Mouse (Mus musculus) megakaryocyte, embryonic 14.5 days (primary cell): ENCODE results near the gene Serf2. TPM values are rescaled to one million over a fixed set of nuclear protein-coding genes. Genes with fewer than 3 reads are reported as not detected.

Experiments
- H3K27me3 ChIP-seq: replicated peaks from 2 replicates; pipeline ENCODE3; 2012; ENCODE audit warnings: inconsistent platforms
- H3K36me3 ChIP-seq: replicated peaks from 2 replicates; pipeline ENCODE3; 2012; ENCODE audit warnings: low read length, inconsistent platforms, mixed read lengths
- H3K4me1 ChIP-seq: 2 replicates; pipeline ENCODE4 v1.6.1; 2012; ENCODE audit warnings: inconsistent platforms
- H3K4me3 ChIP-seq: replicated peaks from 2 replicates; pipeline ENCODE3; 2012; ENCODE audit warnings: moderate library complexity, mild to moderate bottlenecking, inconsistent platforms
- H3K9me3 ChIP-seq: 2 replicates; pipeline ENCODE4 v1.6.1; 2012; ENCODE audit warnings: inconsistent platforms
- FLI1 ChIP-seq: IDR thresholded peaks from 2 replicates; pipeline ENCODE4 v1.6.1; 2012; ENCODE audit warnings: low read length, inconsistent platforms, mixed read lengths
- GATA1 ChIP-seq: IDR thresholded peaks from 3 replicates; pipeline ENCODE4 v1.6.1; 2012; ENCODE audit warnings: mixed read lengths, low read length, inconsistent platforms, borderline replicate concordance
- polyA plus RNA-seq: library from polyadenylated mRNA; stranded (reverse); fragments of >175 nt; gene quantifications from 2 replicates; pipeline ENCODE4 v1.2.3, GENCODE M21; 2012; ENCODE audit warnings: low replicate concordance; ENCODE audit not compliant: insufficient read depth

Gene Serf2
- 78.6 and 558 TPM in 2 replicates for polyA plus RNA-seq

DNA sequence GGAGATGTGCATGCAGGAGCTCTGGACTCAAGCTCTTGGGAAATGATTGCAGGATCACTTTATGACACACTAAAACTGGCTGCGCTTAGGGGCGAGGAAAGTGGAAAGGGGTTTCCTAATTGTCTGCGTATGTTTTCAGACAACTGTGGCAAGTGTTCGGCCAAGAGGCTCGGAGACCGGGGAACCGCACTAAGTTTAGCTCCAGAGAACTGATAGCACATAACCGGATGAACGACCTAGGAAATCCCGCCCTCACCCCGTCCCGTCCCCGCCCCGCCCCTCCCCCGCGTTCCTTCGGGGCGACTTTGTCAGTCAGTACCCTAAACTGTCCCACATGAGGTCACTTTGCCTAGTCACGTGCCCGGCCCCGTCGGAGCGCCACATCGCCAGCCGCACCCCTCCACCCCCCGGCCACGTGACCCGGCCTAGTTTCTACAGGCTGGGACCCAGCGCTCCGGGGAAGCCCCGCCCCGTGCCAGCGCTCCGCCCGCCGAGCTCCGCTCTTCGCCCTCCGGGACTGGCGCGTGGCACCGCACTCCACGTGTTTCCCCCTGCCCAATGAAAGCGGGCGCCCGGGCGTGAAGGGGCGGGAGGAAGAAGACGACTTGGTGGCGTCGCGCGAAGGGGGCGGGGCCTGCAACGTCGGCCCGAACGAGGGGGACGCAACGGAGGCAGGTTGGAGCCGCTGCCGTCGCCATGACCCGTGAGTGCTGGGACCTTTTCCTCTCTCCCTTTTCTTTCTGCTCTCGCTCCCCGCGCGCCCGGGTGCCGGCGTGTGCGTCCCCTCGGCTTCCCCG is at the start of gene Serf2:
TSS of gene Serf2 (plus strand) at position 457 of the 797 bp plus-strand sequence.
- Histone ChIP-seq H3K4me1 (peaks cover 66% of the 10 kb centered on the region), H3K36me3 (peaks cover 34% of the 10 kb centered on the region), H3K4me3 (peak within 1 kb of the TSS; percentile 95), H3K9me3 (no peaks in the 10 kb centered on the region), H3K27me3 (no peaks in the 10 kb centered on the region)
- TF ChIP-seq GATA1 (no peak), FLI1 (no peak)

DNA sequence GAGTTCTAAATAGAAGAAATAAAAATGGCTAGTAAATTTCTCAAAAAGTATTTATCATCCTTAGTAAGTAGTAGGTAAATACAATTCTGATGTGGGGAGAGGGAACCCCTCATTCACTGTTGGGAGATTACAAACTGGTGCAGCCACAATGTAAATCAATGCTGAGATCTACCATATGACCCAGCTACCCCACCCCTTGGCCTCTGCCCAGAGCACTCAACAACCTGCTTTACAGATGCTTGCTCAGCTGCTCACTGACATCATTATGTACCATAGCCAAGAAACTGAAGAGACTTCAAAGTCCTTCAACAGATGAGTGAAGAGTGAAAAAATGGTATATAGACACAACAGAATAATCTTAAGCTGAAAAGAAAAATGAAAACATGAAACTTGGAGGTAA is 45.7 kb upstream of the Serf2 start:
- H3K9me3 ChIP-seq = no peaks in the 10 kb centered on the region
- H3K4me1 ChIP-seq = peaks cover 3% of the 10 kb centered on the region; the same call in 1 of the 2 replicates
- no peak overlapping the region for H3K4me3 ChIP-seq
- TF ChIP-seq GATA1 = no peak
- no peak for TF ChIP-seq FLI1
- no peaks in the 10 kb centered on the region for H3K27me3 ChIP-seq
- no peaks in the 10 kb centered on the region for H3K36me3 ChIP-seq

DNA sequence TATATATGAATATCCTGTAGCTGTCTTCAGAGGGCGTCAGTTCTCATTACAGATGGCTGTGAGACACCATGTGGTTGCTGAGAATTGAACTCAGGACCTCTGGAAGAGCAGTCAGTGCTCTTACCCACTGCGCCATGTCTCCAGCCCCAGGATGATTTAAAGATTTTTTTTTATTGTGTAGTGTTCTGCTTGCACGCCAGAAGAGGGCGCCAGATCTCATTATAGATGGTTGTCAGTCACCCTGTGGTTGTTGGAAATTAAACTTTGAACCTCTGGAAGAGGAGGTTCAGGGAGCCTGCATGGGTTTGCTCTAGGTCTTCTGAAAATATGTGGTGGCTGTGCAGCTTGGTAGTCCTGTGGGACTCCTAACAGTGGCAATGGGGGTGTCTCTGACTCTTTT is 40.8 kb upstream of the Serf2 start:
- H3K4me3 ChIP-seq = no peak overlapping the region
- no peak for TF ChIP-seq FLI1
- no peak for TF ChIP-seq GATA1
- no peaks in the 10 kb centered on the region for H3K9me3 ChIP-seq
- H3K36me3 ChIP-seq = peaks cover 11% of the 10 kb centered on the region
- H3K27me3 ChIP-seq = no peaks in the 10 kb centered on the region
- H3K4me1 ChIP-seq = peaks cover 16% of the 10 kb centered on the region; the same call in 1 of the 2 replicates

DNA sequence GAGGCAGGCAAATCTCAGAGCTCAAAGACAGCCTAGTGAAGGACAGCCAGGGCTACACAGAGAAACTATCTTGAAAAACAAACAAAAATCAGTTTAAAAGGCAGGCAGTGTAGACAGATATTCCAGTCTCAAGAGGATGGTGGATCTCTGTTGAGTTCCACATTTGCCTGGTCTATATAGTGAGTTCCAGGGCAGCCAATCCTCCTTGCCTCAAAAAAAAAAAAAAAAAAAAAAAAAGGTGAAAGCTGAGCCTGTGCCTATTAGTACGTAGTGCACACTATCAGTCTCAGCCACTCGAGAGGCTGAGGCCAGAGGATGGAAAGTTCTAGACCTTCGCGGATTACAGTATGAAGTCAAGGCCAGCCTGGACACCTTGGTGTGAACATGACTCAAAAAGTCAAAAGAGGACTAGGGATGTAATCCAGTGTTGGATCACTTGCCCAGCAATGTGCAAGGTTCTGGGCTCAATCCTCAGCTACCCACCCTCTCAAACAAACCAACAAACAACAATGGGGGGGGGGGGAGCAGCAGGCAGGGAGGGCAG is 36.1 kb upstream of the Serf2 start:
- Histone ChIP-seq H3K27me3 (no peaks in the 10 kb centered on the region), H3K4me3 (peak overlapping the region; percentile 99)
- no peak for TF ChIP-seq FLI1
- no peak for TF ChIP-seq GATA1

DNA sequence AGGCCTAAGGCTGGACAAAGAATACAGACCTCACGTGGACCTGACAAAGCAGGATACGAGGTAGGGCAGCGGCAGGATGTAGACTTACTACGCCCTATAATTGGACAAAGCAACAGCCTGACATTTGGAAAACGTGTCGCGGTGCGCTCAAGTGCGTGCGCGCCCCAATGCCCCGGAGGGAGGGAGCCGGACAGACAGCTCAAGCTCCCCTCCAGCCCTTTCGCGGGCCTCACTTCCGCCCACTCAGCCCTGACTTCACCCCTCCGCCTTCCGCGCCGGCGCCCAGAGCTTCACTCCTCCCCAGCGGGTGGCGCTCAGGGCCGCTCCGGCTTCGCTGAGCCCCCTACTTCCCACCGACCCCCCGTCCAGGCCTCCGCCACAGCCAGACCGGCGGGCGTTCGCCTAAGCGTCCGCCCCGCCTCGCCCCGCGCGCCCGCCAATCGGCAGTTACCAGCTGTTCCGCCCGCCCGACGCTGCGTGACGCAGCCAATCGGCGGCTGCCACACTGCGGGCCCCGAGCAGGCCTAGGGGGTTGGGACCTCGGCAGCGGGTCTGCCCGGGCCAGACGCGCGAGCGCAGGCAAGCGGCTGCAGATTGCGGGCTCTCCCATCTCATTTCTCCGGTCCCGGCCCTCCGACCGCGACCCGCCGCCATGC is 35.5 kb upstream of the Serf2 start, which contains the start of the genes Pdia3 and Catsper2:
TSS of gene Pdia3 (plus strand) at position 389 of the 656 bp plus-strand sequence.
TSS of gene Catsper2 (minus strand) at position 406 of the 656 bp plus-strand sequence.
- H3K36me3 ChIP-seq = peaks cover 39% of the 10 kb centered on the region
- H3K4me1 ChIP-seq = peaks cover 50% of the 10 kb centered on the region
- TF ChIP-seq FLI1 = no peak
- TF ChIP-seq GATA1 = no peak
- peak within 1 kb of the TSS; percentile 99 for H3K4me3 ChIP-seq
- H3K9me3 ChIP-seq = no peaks in the 10 kb centered on the region
- H3K27me3 ChIP-seq = no peaks in the 10 kb centered on the region

More for the DNA sequence above, 36.1 kb upstream of the Serf2 start:
- Histone ChIP-seq H3K4me1 (peaks cover 44% of the 10 kb centered on the region), H3K9me3 (no peaks in the 10 kb centered on the region), H3K36me3 (peaks cover 33% of the 10 kb centered on the region)

DNA sequence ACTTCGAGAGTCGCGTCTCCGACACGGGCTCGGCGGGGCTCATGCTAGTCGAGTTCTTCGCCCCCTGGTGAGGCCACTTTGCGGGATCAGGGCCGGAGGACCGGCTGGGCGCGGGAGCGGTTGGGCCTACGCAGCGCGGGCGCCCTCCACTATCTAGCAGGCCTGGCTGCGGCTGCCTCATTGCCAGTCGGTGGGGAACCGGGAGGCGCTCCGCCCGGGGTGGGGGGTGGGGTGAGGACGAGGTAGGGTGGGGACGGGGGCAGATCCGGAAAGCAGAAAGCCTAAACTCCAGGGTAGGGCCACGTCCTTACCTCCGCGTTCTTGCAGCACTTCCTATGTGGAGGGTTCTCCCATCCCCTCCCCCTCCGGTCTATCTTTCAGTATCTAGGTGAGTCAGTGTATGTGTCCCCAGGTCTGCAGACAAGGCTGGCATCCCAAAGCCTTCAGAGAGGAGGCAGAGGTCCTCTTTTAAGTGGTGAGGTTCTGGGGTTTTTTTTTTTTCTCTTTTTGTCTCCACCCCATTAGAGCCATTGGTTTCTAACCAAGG is 34.8 kb upstream of the Serf2 start:
- H3K4me1 ChIP-seq = peaks cover 55% of the 10 kb centered on the region
- no peaks in the 10 kb centered on the region for H3K27me3 ChIP-seq
- peak overlapping the region; percentile 99 for H3K4me3 ChIP-seq
- H3K36me3 ChIP-seq = peaks cover 46% of the 10 kb centered on the region
- H3K9me3 ChIP-seq = no peaks in the 10 kb centered on the region
- no peak for TF ChIP-seq FLI1
- no peak for TF ChIP-seq GATA1

DNA sequence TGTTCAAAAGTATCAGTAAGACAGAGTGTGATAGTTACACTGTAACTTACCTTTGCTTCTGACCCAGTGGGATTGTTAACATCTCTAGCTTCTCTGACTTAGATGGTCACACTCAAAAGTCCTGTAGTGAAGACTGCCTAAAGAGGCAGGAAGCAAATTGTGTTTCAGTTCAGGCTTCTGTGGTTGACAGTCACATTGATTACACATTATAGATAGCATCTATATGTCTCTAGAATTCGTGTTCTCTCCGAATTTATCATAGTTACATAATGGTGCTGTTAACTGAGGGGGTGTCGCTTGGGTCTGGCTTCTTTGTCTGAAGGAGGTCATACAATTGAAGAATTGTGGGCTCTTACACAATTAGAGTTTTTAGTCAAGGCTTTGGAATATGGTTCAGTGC is 33.9 kb upstream of the Serf2 start:
- H3K36me3 ChIP-seq = peaks cover 53% of the 10 kb centered on the region
- H3K4me3 ChIP-seq = peak overlapping the region; percentile 99
- no peaks in the 10 kb centered on the region for H3K27me3 ChIP-seq
- no peaks in the 10 kb centered on the region for H3K9me3 ChIP-seq
- peaks cover 55% of the 10 kb centered on the region for H3K4me1 ChIP-seq
- TF ChIP-seq FLI1 (no peak), GATA1 (no peak)

DNA sequence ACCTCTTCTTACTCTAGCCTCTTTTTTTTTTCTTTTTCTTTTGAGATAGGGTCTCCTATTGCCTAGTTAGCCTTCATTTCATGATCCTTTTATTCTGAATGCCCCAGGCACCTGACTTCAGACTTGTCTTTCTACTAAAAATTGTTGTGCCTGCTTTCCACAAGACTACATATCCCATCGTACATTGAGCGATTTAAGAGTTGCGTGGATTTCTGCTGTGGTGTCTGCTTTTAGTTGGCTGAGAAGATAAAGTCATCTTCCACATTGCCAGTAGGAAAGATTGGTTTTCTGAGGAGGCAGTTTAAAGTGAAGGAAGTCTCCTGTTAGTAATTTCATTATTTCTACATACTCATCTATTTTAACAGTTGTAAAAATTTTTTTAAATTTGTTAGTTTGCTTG is 33.4 kb upstream of the Serf2 start:
- Histone ChIP-seq H3K4me3 (peak overlapping the region; percentile 99), H3K36me3 (peaks cover 52% of the 10 kb centered on the region), H3K4me1 (peaks cover 53% of the 10 kb centered on the region), H3K27me3 (no peaks in the 10 kb centered on the region), H3K9me3 (no peaks in the 10 kb centered on the region)
- TF ChIP-seq FLI1 = no peak
- no peak for TF ChIP-seq GATA1

DNA sequence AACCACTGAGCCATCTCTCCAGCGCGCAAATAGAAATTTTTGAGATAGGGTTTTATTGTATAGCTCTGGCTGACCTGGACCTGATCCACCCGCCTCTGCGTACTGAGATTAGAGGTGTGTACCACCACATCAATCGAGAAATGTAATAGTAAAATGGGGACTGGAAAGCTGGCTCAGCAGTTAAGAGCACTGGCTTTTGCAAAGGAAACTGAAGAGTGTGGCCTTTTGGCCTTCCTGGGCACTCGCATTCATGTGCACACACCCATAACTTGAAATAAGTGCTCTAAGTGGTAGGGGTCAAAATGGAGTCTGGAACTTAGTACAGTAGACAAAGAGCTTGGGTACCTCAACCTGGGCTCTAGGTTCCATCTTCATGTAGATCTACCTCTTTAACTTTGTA is 32.6 kb upstream of the Serf2 start:
- Histone ChIP-seq H3K36me3 (peaks cover 56% of the 10 kb centered on the region), H3K9me3 (no peaks in the 10 kb centered on the region), H3K4me1 (peaks cover 55% of the 10 kb centered on the region), H3K4me3 (peak overlapping the region; percentile 38), H3K27me3 (no peaks in the 10 kb centered on the region)
- TF ChIP-seq GATA1 (no peak), FLI1 (no peak)

DNA sequence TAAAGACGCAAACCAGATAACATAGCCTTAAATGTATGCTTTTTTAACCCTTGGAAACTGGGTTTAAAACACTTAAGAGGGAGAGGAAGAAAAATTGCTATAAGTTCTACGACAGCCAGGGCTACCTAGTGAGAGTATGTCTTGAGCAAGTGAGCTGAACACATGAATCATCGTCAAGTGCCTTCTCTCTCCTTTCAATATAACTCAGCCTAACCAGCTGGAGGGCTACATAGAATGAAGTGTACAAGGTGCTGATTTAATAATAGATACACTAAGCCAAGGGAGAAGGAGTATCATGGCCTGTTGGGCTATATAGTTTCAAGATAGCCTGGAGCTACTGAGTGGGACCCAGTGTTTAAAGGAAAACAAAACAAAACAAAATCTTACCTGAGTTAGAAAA is 30.5 kb upstream of the Serf2 start:
- Histone ChIP-seq H3K4me3 (no peak overlapping the region), H3K4me1 (peaks cover 53% of the 10 kb centered on the region), H3K36me3 (peaks cover 72% of the 10 kb centered on the region), H3K27me3 (no peaks in the 10 kb centered on the region), H3K9me3 (no peaks in the 10 kb centered on the region)
- no peak for TF ChIP-seq GATA1
